Mouse (Mus musculus): Measurements from ENCODE around the gene Timp3. TPM values are rescaled to one million over a fixed set of nuclear protein-coding genes. Genes with fewer than 3 reads are reported as not detected.

Timp3 gene
- polyA plus RNA-seq, 1 experiment from 2014 or later: 37.4 TPM

- 76% methylated on average over 19 of the region's 19 CpGs for WGBS
- Histone ChIP-seq H3K36me3 (ENCODE audit: control insufficient read depth, insufficient read depth, low read length) (no peaks in the 10 kb centered on the region), H3K4me1 (ENCODE audit: control insufficient read depth, insufficient read depth, low read length) (no peaks in the 10 kb centered on the region), H3K9ac (ENCODE audit: low read depth, low read length) (no peak overlapping the region), H3K27me3 (ENCODE audit: control insufficient read depth, insufficient read depth, low read depth, low read length) (no peaks in the 10 kb centered on the region), H3K9me3 (replicated peaks; ENCODE audit: control insufficient read depth, low read length, poor library complexity, severe bottlenecking) (no peaks in the 10 kb centered on the region), H3K4me3 (ENCODE audit: low read depth, low read length) (no peak overlapping the region), H3K4me2 (ENCODE audit: low read length) (no peak overlapping the region), H3K27ac (ENCODE audit: low read length) (no peak overlapping the region)
- no peak for ATAC-seq
Measured at GRCm38 (mm10) chr10:86273410-86274191, 26.6 kb upstream of the Timp3 start.

GRCm38 (mm10) chr10:86275585-86275984, 24.6 kb upstream of the Timp3 start:
- WGBS: 84% methylated on average over 5 of the region's 5 CpGs
- H3K27me3 ChIP-seq (ENCODE audit: control insufficient read depth, insufficient read depth, low read depth, low read length): no peaks in the 10 kb centered on the region
- H3K9ac ChIP-seq (ENCODE audit: low read depth, low read length): no peak overlapping the region
- no peaks in the 10 kb centered on the region for H3K4me1 ChIP-seq (ENCODE audit: control insufficient read depth, insufficient read depth, low read length)
- H3K9me3 ChIP-seq (replicated peaks; ENCODE audit: control insufficient read depth, low read length, poor library complexity, severe bottlenecking): no peaks in the 10 kb centered on the region
- no peak for ATAC-seq
- H3K27ac ChIP-seq (ENCODE audit: low read length): no peak overlapping the region
- H3K4me3 ChIP-seq (ENCODE audit: low read depth, low read length): no peak overlapping the region
- no peak overlapping the region for H3K4me2 ChIP-seq (ENCODE audit: low read length)
- H3K36me3 ChIP-seq (ENCODE audit: control insufficient read depth, insufficient read depth, low read length): no peaks in the 10 kb centered on the region

GRCm38 (mm10) chr10:86277327-86277726, 22.8 kb upstream of the Timp3 start:
- ATAC-seq: no peak
- Histone ChIP-seq H3K27me3 (ENCODE audit: control insufficient read depth, insufficient read depth, low read depth, low read length) (no peaks in the 10 kb centered on the region), H3K9me3 (replicated peaks; ENCODE audit: control insufficient read depth, low read length, poor library complexity, severe bottlenecking) (no peaks in the 10 kb centered on the region), H3K36me3 (ENCODE audit: control insufficient read depth, insufficient read depth, low read length) (no peaks in the 10 kb centered on the region), H3K9ac (ENCODE audit: low read depth, low read length) (no peak overlapping the region), H3K4me3 (ENCODE audit: low read depth, low read length) (no peak overlapping the region), H3K27ac (ENCODE audit: low read length) (no peak overlapping the region), H3K4me2 (ENCODE audit: low read length) (no peak overlapping the region), H3K4me1 (ENCODE audit: control insufficient read depth, insufficient read depth, low read length) (no peaks in the 10 kb centered on the region)
- 87% methylated on average over 5 of the region's 5 CpGs for whole genome bisulfite sequencing

GRCm38 (mm10) chr10:86278481-86278880, 21.7 kb upstream of the Timp3 start:
- Histone ChIP-seq H3K9me3 (replicated peaks; ENCODE audit: control insufficient read depth, low read length, poor library complexity, severe bottlenecking) (no peaks in the 10 kb centered on the region), H3K27ac (ENCODE audit: low read length) (no peak overlapping the region), H3K4me1 (ENCODE audit: control insufficient read depth, insufficient read depth, low read length) (no peaks in the 10 kb centered on the region), H3K4me2 (ENCODE audit: low read length) (no peak overlapping the region), H3K27me3 (ENCODE audit: control insufficient read depth, insufficient read depth, low read depth, low read length) (no peaks in the 10 kb centered on the region), H3K36me3 (ENCODE audit: control insufficient read depth, insufficient read depth, low read length) (no peaks in the 10 kb centered on the region), H3K9ac (ENCODE audit: low read depth, low read length) (no peak overlapping the region), H3K4me3 (ENCODE audit: low read depth, low read length) (no peak overlapping the region)
- no peak for ATAC-seq
- WGBS: 87% methylated on average over 2 of the region's 2 CpGs

- H3K27me3 ChIP-seq (ENCODE audit: control insufficient read depth, insufficient read depth, low read depth, low read length): no peaks in the 10 kb centered on the region
- no peak overlapping the region for H3K4me2 ChIP-seq (ENCODE audit: low read length)
- no peaks in the 10 kb centered on the region for H3K9me3 ChIP-seq (replicated peaks; ENCODE audit: control insufficient read depth, low read length, poor library complexity, severe bottlenecking)
- 86% methylated on average over 7 of the region's 7 CpGs for WGBS
- no peaks in the 10 kb centered on the region for H3K36me3 ChIP-seq (ENCODE audit: control insufficient read depth, insufficient read depth, low read length)
- no peak overlapping the region for H3K4me3 ChIP-seq (ENCODE audit: low read depth, low read length)
- no peak overlapping the region for H3K27ac ChIP-seq (ENCODE audit: low read length)
- H3K9ac ChIP-seq (ENCODE audit: low read depth, low read length): no peak overlapping the region
- ATAC-seq: no peak
- H3K4me1 ChIP-seq (ENCODE audit: control insufficient read depth, insufficient read depth, low read length): no peaks in the 10 kb centered on the region
Measured at GRCm38 (mm10) chr10:86279579-86280168, 20.5 kb upstream of the Timp3 start.

- Histone ChIP-seq H3K4me2 (ENCODE audit: low read length) (no peak overlapping the region), H3K4me3 (ENCODE audit: low read depth, low read length) (no peak overlapping the region), H3K9ac (ENCODE audit: low read depth, low read length) (no peak overlapping the region), H3K36me3 (ENCODE audit: control insufficient read depth, insufficient read depth, low read length) (no peaks in the 10 kb centered on the region), H3K27ac (ENCODE audit: low read length) (no peak overlapping the region), H3K27me3 (ENCODE audit: control insufficient read depth, insufficient read depth, low read depth, low read length) (no peaks in the 10 kb centered on the region), H3K9me3 (replicated peaks; ENCODE audit: control insufficient read depth, low read length, poor library complexity, severe bottlenecking) (no peaks in the 10 kb centered on the region), H3K4me1 (ENCODE audit: control insufficient read depth, insufficient read depth, low read length) (no peaks in the 10 kb centered on the region)
- WGBS: 89% methylated on average over 8 of the region's 8 CpGs
- ATAC-seq: no peak
Measured at GRCm38 (mm10) chr10:86281238-86281637, 18.9 kb upstream of the Timp3 start.

GRCm38 (mm10) chr10:86286508-86286907, 13.7 kb upstream of the Timp3 start:
- Histone ChIP-seq H3K4me3 (ENCODE audit: low read depth, low read length) (no peak overlapping the region), H3K36me3 (ENCODE audit: control insufficient read depth, insufficient read depth, low read length) (no peaks in the 10 kb centered on the region), H3K4me2 (ENCODE audit: low read length) (no peak overlapping the region), H3K27ac (ENCODE audit: low read length) (no peak overlapping the region), H3K27me3 (ENCODE audit: control insufficient read depth, insufficient read depth, low read depth, low read length) (no peaks in the 10 kb centered on the region), H3K4me1 (ENCODE audit: control insufficient read depth, insufficient read depth, low read length) (no peaks in the 10 kb centered on the region), H3K9me3 (replicated peaks; ENCODE audit: control insufficient read depth, low read length, poor library complexity, severe bottlenecking) (no peaks in the 10 kb centered on the region), H3K9ac (ENCODE audit: low read depth, low read length) (no peak overlapping the region)
- WGBS: 93% methylated on average over 7 of the region's 7 CpGs
- no peak for ATAC-seq

- no peak overlapping the region for H3K4me2 ChIP-seq (ENCODE audit: low read length)
- H3K27me3 ChIP-seq (ENCODE audit: control insufficient read depth, insufficient read depth, low read depth, low read length): no peaks in the 10 kb centered on the region
- H3K9me3 ChIP-seq (replicated peaks; ENCODE audit: control insufficient read depth, low read length, poor library complexity, severe bottlenecking): no peaks in the 10 kb centered on the region
- 83% methylated on average over 8 of the region's 8 CpGs for WGBS
- no peak overlapping the region for H3K27ac ChIP-seq (ENCODE audit: low read length)
- no peak overlapping the region for H3K4me3 ChIP-seq (ENCODE audit: low read depth, low read length)
- no peaks in the 10 kb centered on the region for H3K4me1 ChIP-seq (ENCODE audit: control insufficient read depth, insufficient read depth, low read length)
- H3K36me3 ChIP-seq (ENCODE audit: control insufficient read depth, insufficient read depth, low read length): no peaks in the 10 kb centered on the region
- no peak overlapping the region for H3K9ac ChIP-seq (ENCODE audit: low read depth, low read length)
- no peak for ATAC-seq
Measured at GRCm38 (mm10) chr10:86290109-86290771, 9.9 kb upstream of the Timp3 start.

- no peaks in the 10 kb centered on the region for H3K36me3 ChIP-seq (ENCODE audit: control insufficient read depth, insufficient read depth, low read length)
- H3K9ac ChIP-seq (ENCODE audit: low read depth, low read length): no peak overlapping the region
- no peaks in the 10 kb centered on the region for H3K27me3 ChIP-seq (ENCODE audit: control insufficient read depth, insufficient read depth, low read depth, low read length)
- no peak overlapping the region for H3K4me3 ChIP-seq (ENCODE audit: low read depth, low read length)
- 75% methylated on average over 1 of the region's 1 CpGs for WGBS
- no peak for ATAC-seq
- no peaks in the 10 kb centered on the region for H3K9me3 ChIP-seq (replicated peaks; ENCODE audit: control insufficient read depth, low read length, poor library complexity, severe bottlenecking)
- H3K4me1 ChIP-seq (ENCODE audit: control insufficient read depth, insufficient read depth, low read length): no peaks in the 10 kb centered on the region; the same call in 1 of the 2 replicates
- no peak overlapping the region for H3K27ac ChIP-seq (ENCODE audit: low read length)
- H3K4me2 ChIP-seq (ENCODE audit: low read length): no peak overlapping the region
Measured at GRCm38 (mm10) chr10:86293880-86294279, 6.3 kb upstream of the Timp3 start.
